Mouse (Mus musculus) midbrain, postnatal 0 days (tissue): ENCODE measurements around the gene Iba57. TPM values are rescaled to one million over a fixed set of nuclear protein-coding genes. Genes with fewer than 3 reads are reported as not detected.

ENCODE experiments used
- ATAC-seq: fragments of 200-750 bp; cut with Nextera tagmentation; 2 replicates; pipeline ENCODE4 v1.8.0; 2017; ENCODE audit warnings: moderate number of reproducible peaks, mild to moderate bottlenecking, moderate TSS enrichment, moderate library complexity; ENCODE audit not compliant: low FRiP score
- DNase-seq: peaks from one replicate; pipeline ENCODE4 v3.0.0-alpha.2; 2015; ENCODE audit warnings: low spot score
- H3K27ac ChIP-seq: fragments of 300-500 bp; sonication (generic); 2 replicates; pipeline ENCODE4 v1.5.1; 2014; ENCODE audit warnings: low read depth, mild to moderate bottlenecking, low read length, mixed read lengths
- H3K27me3 ChIP-seq: fragments of 300-500 bp; sonication (generic); 2 replicates; pipeline ENCODE4 v1.6.1; 2014; ENCODE audit warnings: low read length, control low read depth, mixed read lengths; ENCODE audit not compliant: insufficient read depth
- H3K36me3 ChIP-seq: fragments of 300-500 bp; sonication (generic); 2 replicates; pipeline ENCODE4 v1.6.1; 2014; ENCODE audit warnings: low read length, control low read depth, mixed read lengths; ENCODE audit not compliant: insufficient read depth
- H3K4me1 ChIP-seq: fragments of 300-500 bp; sonication (generic); 2 replicates; pipeline ENCODE4 v1.6.1; 2014; ENCODE audit warnings: mild to moderate bottlenecking, control low read depth, antibody characterized with exemption, low read length, mixed read lengths; ENCODE audit not compliant: insufficient read depth
- H3K4me2 ChIP-seq: fragments of 300-500 bp; sonication (generic); 2 replicates; pipeline ENCODE4 v1.6.1; 2014; ENCODE audit warnings: low read depth, mild to moderate bottlenecking, low read length, mixed read lengths; ENCODE audit not compliant: poor library complexity, severe bottlenecking
- H3K4me3 ChIP-seq: fragments of 300-500 bp; sonication (generic); 2 replicates; pipeline ENCODE4 v1.5.1; 2014; ENCODE audit warnings: low read depth, mild to moderate bottlenecking, low read length, moderate library complexity
- H3K9ac ChIP-seq: fragments of 300-500 bp; sonication (generic); replicated peaks from 2 replicates; pipeline ENCODE4 v1.6.1; 2014; ENCODE audit warnings: mild to moderate bottlenecking, low read length, moderate library complexity, mixed read lengths; ENCODE audit not compliant: poor library complexity, severe bottlenecking
- H3K9me3 ChIP-seq: fragments of 300-500 bp; sonication (generic); 2 replicates; pipeline ENCODE4 v1.6.1; 2016; ENCODE audit warnings: low read length, control low read depth
- CTCF ChIP-seq: IDR thresholded peaks from 2 replicates; pipeline ENCODE4 v1.5.1; 2016; ENCODE audit warnings: antibody characterized with exemption, mild to moderate bottlenecking
- WGBS: fragments of 180-500 bp; shearing (Covaris S2); extraction: QIAGEN DNeasy Blood & Tissue Kit; methylation state at CpG from one replicate; pipeline ENCODE4 v1.1.7; 2014; 5-methylcytosine and 5-hydroxymethylcytosine counted together
- polyA plus RNA-seq: library from polyadenylated mRNA; unstranded; fragments of >200 nt; fragmentation: Nextera tagmentation; extraction: Ambion mirVana; gene quantifications from 2 replicates; pipeline ENCODE4 v1.2.1, GENCODE M21; 2015
- total RNA-seq: library from RNA; depleted of rRNA; stranded (reverse); fragments of >200 nt; gene quantifications from 2 replicates; pipeline ENCODE4 v1.2.3, GENCODE M21; 2014

The Iba57 gene
- total and polyA plus RNA-seq, 2 experiments from 2014 or later = 8.1 to 9.2 TPM

DNA sequence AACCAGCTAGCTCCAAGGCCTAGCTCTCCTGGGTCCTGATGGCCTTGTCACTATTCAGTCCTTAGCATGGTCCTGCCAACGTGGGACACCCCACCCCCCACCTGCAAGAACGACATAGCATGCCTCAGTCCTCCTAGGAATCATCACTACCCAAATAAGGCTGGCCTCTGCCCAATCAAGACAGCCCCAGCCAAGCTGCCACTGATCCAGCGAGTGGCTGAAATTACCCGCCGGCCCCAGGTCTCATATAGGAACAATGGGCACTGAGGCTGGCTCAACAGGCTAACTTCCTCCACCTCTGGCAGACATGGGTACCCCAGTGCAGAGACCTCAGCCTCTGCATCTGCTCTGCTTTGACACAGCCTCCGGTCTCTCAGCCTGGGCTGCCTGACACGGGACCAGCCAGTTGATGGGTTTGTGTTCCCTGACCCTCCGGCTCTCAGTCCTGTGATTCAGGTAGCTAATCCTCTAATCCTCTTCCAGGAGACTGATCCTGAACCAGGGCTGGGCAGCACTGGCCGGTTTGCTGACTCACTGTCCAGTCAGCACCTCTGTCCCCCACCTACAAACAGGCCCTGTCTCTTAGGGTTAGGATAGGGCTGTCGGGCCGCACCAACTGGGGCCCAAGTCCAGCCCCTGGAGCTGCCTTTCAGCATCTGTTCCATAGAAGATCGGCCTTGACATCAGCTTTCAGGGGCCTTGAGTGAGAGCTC is 26.4 kb downstream of the Iba57 start:
- peaks cover 53% of the 10 kb centered on the region for H3K27me3 ChIP-seq

DNA sequence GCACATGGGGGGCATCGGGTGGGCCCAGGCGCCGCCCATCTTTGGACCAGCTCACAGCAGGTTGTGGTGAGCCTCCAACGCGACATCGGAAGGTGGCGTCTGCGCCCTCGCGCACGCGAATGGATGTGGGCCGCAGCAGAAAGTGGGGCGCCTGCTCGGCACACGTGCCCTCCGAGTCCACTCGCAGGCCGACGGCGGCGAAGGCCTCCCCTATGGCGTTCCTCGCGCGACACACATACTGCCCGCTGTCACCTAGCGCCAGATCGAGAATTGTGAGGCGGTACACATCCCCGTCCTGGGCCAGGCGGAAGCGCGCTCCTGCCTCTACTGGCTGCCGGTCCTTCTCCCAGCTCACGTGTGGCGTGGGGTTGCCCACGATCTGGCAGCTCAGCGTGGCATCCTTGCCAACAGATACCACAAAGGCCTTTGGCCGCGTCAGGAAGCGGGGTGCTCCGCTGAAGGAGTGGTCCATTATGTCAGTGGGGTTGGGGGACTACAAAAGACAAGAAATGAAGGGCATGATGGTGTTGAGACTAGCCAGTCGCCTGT is 27.6 kb downstream of the Iba57 start, which contains the start of gene Obscn:
TSS of gene Obscn (minus strand) at position 499 of the 549 bp plus-strand sequence.
- peak within 1 kb of the TSS; percentile 54 for H3K4me2 ChIP-seq
- 0 out of 2 replicates have a peak, but pooled peaks cover 3% of the 10 kb centered on the region for H3K4me1 ChIP-seq
- H3K27me3 ChIP-seq = peaks cover 53% of the 10 kb centered on the region
- peak within 1 kb of the TSS; percentile 31 for H3K4me3 ChIP-seq
- no peaks in the 10 kb centered on the region for H3K36me3 ChIP-seq
- no peak within 1 kb of the TSS for H3K27ac ChIP-seq
- H3K9me3 ChIP-seq = no peaks in the 10 kb centered on the region
- peak within 1 kb of the TSS; percentile 46; the same call in 1 of the 2 replicates for H3K9ac ChIP-seq
- no peak for DNase-seq
- no peak for TF ChIP-seq CTCF
- no peak for ATAC-seq
- WGBS = 19% methylated on average over 43 of the region's 44 CpGs

More for the DNA sequence above, 26.4 kb downstream of the Iba57 start:
- 59% methylated on average over 12 of the region's 12 CpGs for WGBS
- DNase-seq = no peak
- 0 out of 2 replicates have a peak, but pooled peaks cover 3% of the 10 kb centered on the region for H3K4me1 ChIP-seq
- no peak for TF ChIP-seq CTCF
- H3K4me2 ChIP-seq = no peak overlapping the region
- H3K36me3 ChIP-seq = no peaks in the 10 kb centered on the region
- no peaks in the 10 kb centered on the region for H3K9me3 ChIP-seq
- H3K27ac ChIP-seq = no peak overlapping the region
- H3K9ac ChIP-seq = no peak overlapping the region
- no peak for ATAC-seq
- H3K4me3 ChIP-seq = no peak overlapping the region

DNA sequence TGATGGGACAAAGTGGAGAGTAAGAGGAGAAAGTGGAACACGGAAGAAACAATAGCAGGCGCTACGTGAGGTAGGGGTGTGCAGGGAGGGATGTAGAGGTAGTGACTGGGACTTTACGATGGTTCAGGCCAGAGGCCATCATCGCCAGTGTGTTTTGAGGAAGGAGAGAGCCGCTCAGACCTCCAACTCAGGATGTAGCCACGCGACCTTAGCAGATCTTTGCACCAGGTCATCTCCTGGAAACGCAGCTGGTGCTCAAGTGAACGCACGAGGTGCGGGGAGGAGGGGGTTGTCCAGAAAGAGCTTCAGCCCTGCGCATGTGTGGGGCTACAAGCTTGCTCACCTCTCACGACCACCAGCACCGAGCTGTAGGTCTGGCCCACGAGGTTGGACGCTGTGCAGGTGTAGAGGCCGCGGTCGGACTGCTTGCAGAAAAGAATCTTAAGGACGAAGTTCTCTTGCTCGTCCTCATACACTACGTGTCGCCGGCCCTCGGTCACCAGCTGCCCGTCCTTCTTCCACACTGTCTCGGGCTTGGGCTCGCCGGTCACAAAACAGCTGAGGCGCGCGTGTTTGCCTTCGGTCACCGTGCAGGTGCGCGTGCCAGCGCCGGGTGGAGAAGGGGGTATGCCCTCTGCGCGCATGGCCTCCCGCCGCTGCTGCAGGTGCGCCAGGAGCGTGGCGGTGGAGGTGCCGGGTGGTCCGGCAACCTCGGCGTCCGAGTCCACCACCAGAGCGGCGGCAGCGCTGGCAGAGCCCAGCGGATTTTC is 28.3 kb downstream of the Iba57 start:
- 8% methylated on average over 55 of the region's 55 CpGs for WGBS
- Histone ChIP-seq H3K4me3 (peak overlapping the region; percentile 31), H3K4me2 (peak overlapping the region; percentile 54), H3K4me1 (0 out of 2 replicates have a peak, but pooled peaks cover 3% of the 10 kb centered on the region), H3K36me3 (no peaks in the 10 kb centered on the region), H3K9ac (peak overlapping the region; percentile 46; the same call in 1 of the 2 replicates), H3K27me3 (peaks cover 53% of the 10 kb centered on the region), H3K9me3 (no peaks in the 10 kb centered on the region), H3K27ac (no peak overlapping the region)
- TF ChIP-seq CTCF = no peak
- ATAC-seq (0 out of 2 replicates have a peak, but pooled peaks have one; percentile 31), DNase-seq (no peak)

DNA sequence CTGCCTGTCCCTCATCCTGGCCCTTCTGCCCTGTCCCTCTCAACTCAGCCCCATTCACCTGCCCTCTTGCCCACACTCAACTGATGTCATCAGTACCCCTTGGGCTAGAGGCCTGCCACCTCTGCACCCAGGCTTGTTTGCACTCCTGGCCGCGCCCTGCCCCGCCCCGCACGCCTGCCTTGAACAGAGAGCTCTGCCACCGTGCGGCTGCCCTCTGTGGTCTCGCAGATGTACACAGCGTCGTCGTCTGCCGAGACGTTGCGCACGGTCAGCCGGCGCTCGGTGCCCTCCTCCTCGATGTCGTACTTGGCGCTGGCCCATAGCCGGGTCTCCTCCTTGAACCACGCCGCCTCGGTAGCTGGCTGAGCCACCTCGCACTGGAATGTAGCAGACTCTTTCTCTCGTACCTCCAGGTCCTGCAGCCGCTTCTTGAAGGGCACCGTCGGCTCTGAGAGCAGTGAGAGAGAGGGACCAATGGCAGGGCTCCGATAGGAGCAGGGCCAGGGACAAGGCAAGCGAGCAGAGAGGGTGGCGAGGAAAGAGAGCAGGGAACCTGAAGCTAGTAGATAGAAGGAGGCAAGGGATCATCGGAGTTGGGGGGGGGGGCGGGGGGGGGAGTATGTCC is 29.1 kb downstream of the Iba57 start:
- ATAC-seq (0 out of 2 replicates have a peak, but pooled peaks have one; percentile 42), DNase-seq (no peak)
- Histone ChIP-seq H3K4me2 (peak overlapping the region; percentile 24; the same call in 1 of the 2 replicates), H3K27ac (no peak overlapping the region), H3K36me3 (no peaks in the 10 kb centered on the region), H3K4me3 (peak overlapping the region; percentile 10; the same call in 1 of the 2 replicates), H3K9ac (no peak overlapping the region), H3K9me3 (no peaks in the 10 kb centered on the region), H3K27me3 (peaks cover 53% of the 10 kb centered on the region), H3K4me1 (0 out of 2 replicates have a peak, but pooled peaks cover 3% of the 10 kb centered on the region)
- 0 out of 2 replicates have a peak, but pooled peaks have one; percentile 11 for TF ChIP-seq CTCF
- WGBS = 10% methylated on average over 34 of the region's 35 CpGs

DNA sequence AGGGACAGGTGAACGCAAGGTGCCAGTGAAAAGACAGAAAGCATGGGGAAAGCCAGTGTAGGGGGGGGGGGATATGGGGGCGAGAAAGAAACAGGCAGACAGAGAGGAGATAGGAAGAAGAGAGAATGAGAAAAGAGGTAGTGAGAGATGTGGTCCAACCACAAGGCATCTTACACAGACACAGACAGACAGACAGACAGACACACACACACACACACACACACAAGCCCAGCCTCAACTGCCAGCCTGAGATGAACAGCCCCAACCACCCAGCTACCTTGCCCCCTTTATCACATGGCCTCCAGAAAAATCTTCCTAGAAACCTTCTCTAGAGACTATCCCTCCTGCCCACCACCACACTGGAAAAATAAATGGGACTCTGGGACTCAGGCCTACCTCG is 31.5 kb downstream of the Iba57 start:
- ATAC-seq (no peak), DNase-seq (no peak)
- H3K9ac ChIP-seq = no peak overlapping the region
- no peak overlapping the region for H3K4me2 ChIP-seq
- H3K27me3 ChIP-seq = peaks cover 45% of the 10 kb centered on the region
- no peaks in the 10 kb centered on the region for H3K36me3 ChIP-seq
- 0 out of 2 replicates have a peak, but pooled peaks cover 3% of the 10 kb centered on the region for H3K4me1 ChIP-seq
- no peak for TF ChIP-seq CTCF
- H3K27ac ChIP-seq = no peak overlapping the region
- WGBS = 77% methylated on average over 2 of the region's 3 CpGs
- no peak overlapping the region for H3K4me3 ChIP-seq
- no peaks in the 10 kb centered on the region for H3K9me3 ChIP-seq
